Mouse (Mus musculus) thymus, postnatal 25 days (tissue): ENCODE results near the gene Plce1.

Experiments used
- DNase-seq: peaks from one replicate; pipeline ENCODE4 v3.0.0; 2022

Plce1 gene

GRCm38 (mm10) chr19:38480731-38481621, at the start of gene Plce1:
Plce1 (plus strand) TSS chr19:38481109.
- no peak for DNase-seq

- no peak for DNase-seq
These were observed 49.6 kb upstream of the Plce1 start for GRCm38 (mm10) chr19:38431326-38431725.

- DNase-seq, result no peak
These were observed 48.9 kb upstream of the Plce1 start for GRCm38 (mm10) chr19:38432021-38432420.

GRCm38 (mm10) chr19:38433381-38433780, 47.5 kb upstream of the Plce1 start:
- DNase-seq, result no peak

- DNase-seq, result no peak
These were observed 45.7 kb upstream of the Plce1 start for GRCm38 (mm10) chr19:38435221-38435620.

GRCm38 (mm10) chr19:38441860-38442259, 39.0 kb upstream of the Plce1 start:
- no peak for DNase-seq

- no peak for DNase-seq
These were observed 35.2 kb upstream of the Plce1 start for GRCm38 (mm10) chr19:38445758-38446157.

- DNase-seq, result no peak
These were observed 25.7 kb upstream of the Plce1 start for GRCm38 (mm10) chr19:38455228-38455627.

- no peak for DNase-seq
These were observed 21.9 kb upstream of the Plce1 start for GRCm38 (mm10) chr19:38458996-38459395.

GRCm38 (mm10) chr19:38460696-38461095, 20.2 kb upstream of the Plce1 start:
- DNase-seq, result no peak

GRCm38 (mm10) chr19:38470257-38470893, 10.5 kb upstream of the Plce1 start:
- no peak for DNase-seq

GRCm38 (mm10) chr19:38475394-38475793, 5.5 kb upstream of the Plce1 start:
- DNase-seq, result no peak

- no peak for DNase-seq
These were observed 2.6 kb upstream of the Plce1 start for GRCm38 (mm10) chr19:38478286-38478685.

- DNase-seq, result no peak
These were observed 2.0 kb upstream of the Plce1 start for GRCm38 (mm10) chr19:38478948-38479347.

- no peak for DNase-seq
These were observed 1.4 kb upstream of the Plce1 start for GRCm38 (mm10) chr19:38479473-38479872.

- no peak for DNase-seq
These were observed 671 bp upstream of the Plce1 start for GRCm38 (mm10) chr19:38480156-38480720.

- no peak for DNase-seq
These were observed 997 bp downstream of the Plce1 start for GRCm38 (mm10) chr19:38481906-38482305.

- DNase-seq, result no peak
These were observed 1.7 kb downstream of the Plce1 start for GRCm38 (mm10) chr19:38482406-38483181.

- DNase-seq, result no peak
These were observed 5.1 kb downstream of the Plce1 start for GRCm38 (mm10) chr19:38485779-38486555.

- no peak for DNase-seq
These were observed 6.6 kb downstream of the Plce1 start for GRCm38 (mm10) chr19:38487501-38487900.

GRCm38 (mm10) chr19:38488103-38488912, 7.4 kb downstream of the Plce1 start:
- DNase-seq, result no peak
